Mouse (Mus musculus) stomach, postnatal 0 days (tissue): ENCODE measurements at regions not wholly inside any gene's neighbourhood (a gene's known extent, or its start where the extent isn't known, plus 50 kb on each side); places are given as distances from the start of the nearest gene placed in this dataset.

Source experiments
- CTCF ChIP-seq: IDR thresholded peaks from 2 replicates; pipeline ENCODE4 v1.5.1; 2016; ENCODE audit warnings: antibody characterized with exemption, low read depth, mild to moderate bottlenecking, moderate library complexity
- EP300 ChIP-seq: optimal IDR thresholded peaks from 2 replicates; pipeline ENCODE3; 2016; ENCODE audit warnings: antibody characterized with exemption

- no peak for TF ChIP-seq CTCF
- TF ChIP-seq EP300, result no peak
Measured at GRCm38 (mm10) chr12:49921608-49922007, 536.6 kb downstream of the Gm43517 start.
